In the genomic region with DNA sequence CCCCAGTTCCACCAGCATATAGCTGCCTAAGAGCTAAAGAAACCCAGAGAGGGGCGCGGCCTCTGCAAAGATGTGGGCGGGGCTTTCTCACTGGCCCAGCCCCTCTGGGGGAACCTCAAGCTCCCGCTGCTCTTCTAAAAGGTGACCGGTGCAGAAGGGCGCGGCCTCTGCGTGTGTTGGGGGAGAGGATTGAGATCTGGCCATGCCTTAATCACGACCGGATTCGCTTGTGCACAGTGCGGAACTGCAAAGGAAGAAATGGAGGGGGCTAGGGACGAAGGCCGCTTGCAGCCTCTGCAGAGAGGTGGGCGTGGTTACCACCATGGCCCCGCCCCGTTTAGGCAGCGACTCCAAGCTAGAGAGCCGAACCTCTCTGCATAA, we compare ENCODE assay signal across 8 mouse cellular contexts. TPM values are rescaled to one million over a fixed set of nuclear protein-coding genes. Genes with fewer than 3 reads are reported as not detected.
DNase-seq lines count a peak whose midpoint lies in the region; ATAC-seq and TF ChIP-seq lines count a peak whose summit lies in the region.

No protein-coding gene starts in this region.

- no peak for TF ChIP-seq CTCF in bone marrow macrophage, adult 2 months (IDR thresholded peaks at IDR 0.05; ENCODE audit: low read depth, low read length)
- no peak for TF ChIP-seq CTCF in embryonic fibroblast, embryonic 13.5 days (IDR thresholded peaks at IDR 0.05; ENCODE audit: borderline replicate concordance, insufficient read depth, low read length)

- peak overlapping the region; percentile 84 for H3K4me3 ChIP-seq in bone marrow macrophage, adult 2 months (ENCODE audit: insufficient read depth, low read length)
- H3K4me3 ChIP-seq in embryonic fibroblast, embryonic 13.5 days (ENCODE audit: insufficient read depth, low read length), result peak overlapping the region; percentile 72
- peak overlapping the region; percentile 70 for H3K4me3 ChIP-seq in heart, embryonic 10.5 days
- peak overlapping the region; percentile 82 for H3K4me3 ChIP-seq in kidney, embryonic 15.5 days (replicated peaks)

- peak; percentile 96 for ATAC-seq in kidney, embryonic 15.5 days (replicated peaks; ENCODE audit: low FRiP score)
- peak; percentile 94 for ATAC-seq in monocyte, adult 5-6 weeks (replicated peaks; ENCODE audit: insufficient number of reproducible peaks, low FRiP score, low TSS enrichment, poor library complexity, severe bottlenecking)

- peak overlapping the region; percentile 54 for H3K9ac ChIP-seq in kidney, embryonic 15.5 days

- 0% methylated on average over 19 of the region's 19 CpGs for WGBS in heart, embryonic 10.5 days
- under 1% methylated on average over 19 of the region's 19 CpGs for WGBS in kidney, embryonic 15.5 days

- H3K27ac ChIP-seq in bone marrow macrophage, adult 2 months (ENCODE audit: insufficient read depth, low read depth, low read length), result peak overlapping the region; percentile 59
- H3K27ac ChIP-seq in embryonic fibroblast, embryonic 13.5 days (ENCODE audit: insufficient read depth, low read length), result no peak overlapping the region
- peak overlapping the region; percentile 80 for H3K27ac ChIP-seq in heart, embryonic 10.5 days
- peak overlapping the region; percentile 86 for H3K27ac ChIP-seq in kidney, embryonic 15.5 days

- no peak for TF ChIP-seq POLR2A in bone marrow macrophage, adult 2 months (IDR thresholded peaks at IDR 0.05; ENCODE audit: borderline replicate concordance, low read depth, low read length)
- TF ChIP-seq POLR2A in embryonic fibroblast, embryonic 13.5 days (IDR thresholded peaks at IDR 0.05; ENCODE audit: low read depth, low read length), result no peak

- H3K9me3 ChIP-seq in heart, embryonic 10.5 days, result no peaks in the 10 kb centered on the region
- H3K9me3 ChIP-seq in kidney, embryonic 15.5 days (replicated peaks), result no peaks in the 10 kb centered on the region

- peak overlapping the region; percentile 94 for H3K4me2 ChIP-seq in kidney, embryonic 15.5 days

- peaks cover 48% of the 10 kb centered on the region for H3K4me1 ChIP-seq in bone marrow macrophage, adult 2 months (ENCODE audit: control insufficient read depth, insufficient read depth, low read length)
- H3K4me1 ChIP-seq in embryonic fibroblast, embryonic 13.5 days (ENCODE audit: control insufficient read depth, insufficient read depth, low read length), result peaks cover 1% of the 10 kb centered on the region; the same call in 1 of the 2 replicates
- H3K4me1 ChIP-seq in heart, embryonic 10.5 days, result peaks cover 41% of the 10 kb centered on the region
- H3K4me1 ChIP-seq in kidney, embryonic 15.5 days, result peaks cover 52% of the 10 kb centered on the region

- peaks cover 28% of the 10 kb centered on the region for H3K27me3 ChIP-seq in heart, embryonic 10.5 days (ENCODE audit: insufficient read depth, poor library complexity, severe bottlenecking)
- H3K27me3 ChIP-seq in kidney, embryonic 15.5 days, result no peaks in the 10 kb centered on the region

- no peaks in the 10 kb centered on the region; the same call in 1 of the 2 replicates for H3K36me3 ChIP-seq in heart, embryonic 10.5 days
- H3K36me3 ChIP-seq in kidney, embryonic 15.5 days, result no peaks in the 10 kb centered on the region

- DNase-seq in A20 (ENCODE audit: low read depth, low spot score), result peak; percentile 97
- DNase-seq in heart, embryonic 10.5 days (ENCODE audit: low spot score), result peak; percentile 97
- DNase-seq in liver, result peak; percentile 99
- peak; percentile 96 to 97 for DNase-seq in spleen, postnatal 4 days (ENCODE audit: low spot score in 2 of 2)

RNA-seq across cellular contexts. Expression of a gene that starts 0.3 kb away (rescaled TPM):
- 145 and 160 TPM in 2 replicates for polyA plus RNA-seq in bone marrow macrophage, adult 2 months (2012; ENCODE audit: insufficient read depth, insufficient read length, missing spikeins)
- 27.2 and 28.2 TPM in 2 replicates for polyA plus RNA-seq in embryonic fibroblast, embryonic 13.5 days (2011; ENCODE audit: insufficient read length, low read depth, missing spikeins)
- 9.0 and 23.0 TPM in 2 replicates for polyA plus RNA-seq in heart, embryonic 10.5 days (2016; fragmentation: Nextera tagmentation; extraction: Ambion mirVana)
- polyA plus RNA-seq in kidney, embryonic 15.5 days (2015; fragmentation: Nextera tagmentation; extraction: Ambion mirVana), result 12.1 and 13.8 TPM in 2 replicates
- total RNA-seq in monocyte, adult 5-6 weeks (2017), result 1.6 to 3.0 TPM (median 1.6 TPM) in 3 replicates

RNA-seq across cellular contexts. Expression of a gene that starts 41.5 kb away (rescaled TPM):
- polyA plus RNA-seq in bone marrow macrophage, adult 2 months (2012; ENCODE audit: insufficient read depth, insufficient read length, missing spikeins), result 14.2 and 15.2 TPM in 2 replicates
- 8.2 and 9.7 TPM in 2 replicates for polyA plus RNA-seq in embryonic fibroblast, embryonic 13.5 days (2011; ENCODE audit: insufficient read length, low read depth, missing spikeins)
- polyA plus RNA-seq in heart, embryonic 10.5 days (2016; fragmentation: Nextera tagmentation; extraction: Ambion mirVana), result 4.5 and 5.8 TPM in 2 replicates
- polyA plus RNA-seq in kidney, embryonic 15.5 days (2015; fragmentation: Nextera tagmentation; extraction: Ambion mirVana), result 12.4 and 12.9 TPM in 2 replicates
- total RNA-seq in monocyte, adult 5-6 weeks (2017), result 3.7 to 7.3 TPM (median 4.6 TPM) in 3 replicates

RNA-seq across cellular contexts. Expression of a gene that starts 49.0 kb away (rescaled TPM):
- not detected in 2 replicates for polyA plus RNA-seq in bone marrow macrophage, adult 2 months (2012; ENCODE audit: insufficient read depth, insufficient read length, missing spikeins)
- not detected in 2 replicates for polyA plus RNA-seq in embryonic fibroblast, embryonic 13.5 days (2011; ENCODE audit: insufficient read length, low read depth, missing spikeins)
- not detected in 2 replicates for polyA plus RNA-seq in heart, embryonic 10.5 days (2016; fragmentation: Nextera tagmentation; extraction: Ambion mirVana)
- not detected in 2 replicates for polyA plus RNA-seq in kidney, embryonic 15.5 days (2015; fragmentation: Nextera tagmentation; extraction: Ambion mirVana)
- total RNA-seq in monocyte, adult 5-6 weeks (2017), result not detected in 3 replicates

RNA-seq across cellular contexts. Expression of a gene that starts 57.1 kb away (rescaled TPM):
- 7.4 and 9.1 TPM in 2 replicates for polyA plus RNA-seq in bone marrow macrophage, adult 2 months (2012; ENCODE audit: insufficient read depth, insufficient read length, missing spikeins)
- 34.8 and 36.3 TPM in 2 replicates for polyA plus RNA-seq in embryonic fibroblast, embryonic 13.5 days (2011; ENCODE audit: insufficient read length, low read depth, missing spikeins)
- 64.4 and 81.8 TPM in 2 replicates for polyA plus RNA-seq in heart, embryonic 10.5 days (2016; fragmentation: Nextera tagmentation; extraction: Ambion mirVana)
- 69.3 and 75.1 TPM in 2 replicates for polyA plus RNA-seq in kidney, embryonic 15.5 days (2015; fragmentation: Nextera tagmentation; extraction: Ambion mirVana)
- total RNA-seq in monocyte, adult 5-6 weeks (2017), result 19.5 to 21.8 TPM (median 20.2 TPM) in 3 replicates
